Mouse (Mus musculus): ENCODE data around the gene Hook1. TPM values are rescaled to one million over a fixed set of nuclear protein-coding genes. Genes with fewer than 3 reads are reported as not detected.

The Hook1 gene
- 8.4 and 8.8 TPM in 2 replicates for polyA plus RNA-seq (2015; fragmentation: Nextera tagmentation; extraction: Ambion mirVana)

- H3K9ac ChIP-seq (replicated peaks; ENCODE audit: low read depth) = peak within 1 kb of the TSS; percentile 54; the same call in 1 of the 2 replicates
- no peaks in the 10 kb centered on the region for H3K36me3 ChIP-seq (ENCODE audit: insufficient read depth, low read length)
- TF ChIP-seq EP300 (IDR thresholded peaks at IDR 0.05) (no peak), CTCF (IDR thresholded peaks at IDR 0.05) (no peak)
- H3K4me1 ChIP-seq (ENCODE audit: insufficient read depth, low read depth, low read length) = no peaks in the 10 kb centered on the region
- peak within 1 kb of the TSS; percentile 84 for H3K27ac ChIP-seq (ENCODE audit: low read length)
- H3K4me2 ChIP-seq (replicated peaks; ENCODE audit: low read depth, low read length) = peak within 1 kb of the TSS; percentile 77
- WGBS = under 1% methylated on average over 75 of the region's 82 CpGs
- H3K4me3 ChIP-seq (ENCODE audit: low read depth, low read length) = peak within 1 kb of the TSS; percentile 54
- H3K9me3 ChIP-seq (ENCODE audit: low read length) = no peaks in the 10 kb centered on the region
- peak; percentile 99 for ATAC-seq
- DNase-seq (ENCODE audit: low spot score) = peak; percentile 97
- H3K27me3 ChIP-seq (replicated peaks; ENCODE audit: insufficient read depth, low read length) = no peaks in the 10 kb centered on the region
These were observed at the start of gene Hook1 for GRCm38 (mm10) chr4:95966928-95967724. Gene Hook1, plus strand, starts transcription at chr4:95967240.

- no peak overlapping the region for H3K27ac ChIP-seq (ENCODE audit: low read length)
- H3K27me3 ChIP-seq (replicated peaks; ENCODE audit: insufficient read depth, low read length) = no peaks in the 10 kb centered on the region
- H3K4me3 ChIP-seq (ENCODE audit: low read depth, low read length) = no peak overlapping the region
- no peaks in the 10 kb centered on the region for H3K4me1 ChIP-seq (ENCODE audit: insufficient read depth, low read depth, low read length)
- ATAC-seq (no peak), DNase-seq (ENCODE audit: low spot score) (no peak)
- WGBS = 65% methylated on average over 6 of the region's 6 CpGs
- TF ChIP-seq CTCF (IDR thresholded peaks at IDR 0.05) (no peak), EP300 (IDR thresholded peaks at IDR 0.05) (no peak)
- H3K9ac ChIP-seq (replicated peaks; ENCODE audit: low read depth) = no peak overlapping the region
- no peaks in the 10 kb centered on the region for H3K36me3 ChIP-seq (ENCODE audit: insufficient read depth, low read length)
- H3K4me2 ChIP-seq (replicated peaks; ENCODE audit: low read depth, low read length) = no peak overlapping the region
- no peaks in the 10 kb centered on the region for H3K9me3 ChIP-seq (ENCODE audit: low read length)
These were observed 49.3 kb upstream of the Hook1 start for GRCm38 (mm10) chr4:95917703-95918102.

GRCm38 (mm10) chr4:95920448-95920847 is 46.6 kb upstream of the Hook1 start:
- ATAC-seq (no peak), DNase-seq (ENCODE audit: low spot score) (no peak)
- no peaks in the 10 kb centered on the region for H3K27me3 ChIP-seq (replicated peaks; ENCODE audit: insufficient read depth, low read length)
- WGBS = 64% methylated on average over 4 of the region's 4 CpGs
- no peaks in the 10 kb centered on the region for H3K9me3 ChIP-seq (ENCODE audit: low read length)
- H3K36me3 ChIP-seq (ENCODE audit: insufficient read depth, low read length) = no peaks in the 10 kb centered on the region
- no peak overlapping the region for H3K4me3 ChIP-seq (ENCODE audit: low read depth, low read length)
- TF ChIP-seq EP300 (IDR thresholded peaks at IDR 0.05) (no peak), CTCF (IDR thresholded peaks at IDR 0.05) (no peak)
- no peak overlapping the region for H3K27ac ChIP-seq (ENCODE audit: low read length)
- H3K4me2 ChIP-seq (replicated peaks; ENCODE audit: low read depth, low read length) = no peak overlapping the region
- no peak overlapping the region for H3K9ac ChIP-seq (replicated peaks; ENCODE audit: low read depth)
- H3K4me1 ChIP-seq (ENCODE audit: insufficient read depth, low read depth, low read length) = no peaks in the 10 kb centered on the region

GRCm38 (mm10) chr4:95924210-95925184 is 42.5 kb upstream of the Hook1 start:
- peak; percentile 83 for DNase-seq (ENCODE audit: low spot score)
- TF ChIP-seq CTCF (IDR thresholded peaks at IDR 0.05) (peak; percentile 93), EP300 (IDR thresholded peaks at IDR 0.05) (no peak)
- 7% methylated on average over 7 of the region's 7 CpGs for WGBS

GRCm38 (mm10) chr4:95928846-95929245 is 38.2 kb upstream of the Hook1 start:
- no peaks in the 10 kb centered on the region for H3K9me3 ChIP-seq (ENCODE audit: low read length)
- DNase-seq (ENCODE audit: low spot score) (no peak), ATAC-seq (no peak)
- no peak overlapping the region for H3K4me2 ChIP-seq (replicated peaks; ENCODE audit: low read depth, low read length)
- no peak overlapping the region for H3K27ac ChIP-seq (ENCODE audit: low read length)
- no peak overlapping the region for H3K9ac ChIP-seq (replicated peaks; ENCODE audit: low read depth)
- H3K27me3 ChIP-seq (replicated peaks; ENCODE audit: insufficient read depth, low read length) = no peaks in the 10 kb centered on the region
- no peak for TF ChIP-seq CTCF (IDR thresholded peaks at IDR 0.05)
- TF ChIP-seq EP300 (IDR thresholded peaks at IDR 0.05) = no peak
- WGBS = 80% methylated on average over 1 of the region's 1 CpGs
- H3K4me3 ChIP-seq (ENCODE audit: low read depth, low read length) = no peak overlapping the region
- no peaks in the 10 kb centered on the region for H3K4me1 ChIP-seq (ENCODE audit: insufficient read depth, low read depth, low read length)
- no peaks in the 10 kb centered on the region for H3K36me3 ChIP-seq (ENCODE audit: insufficient read depth, low read length)

More at GRCm38 (mm10) chr4:95924210-95925184, 42.5 kb upstream of the Hook1 start:
- peak; percentile 64 for ATAC-seq
- Histone ChIP-seq H3K4me2 (replicated peaks; ENCODE audit: low read depth, low read length) (no peak overlapping the region), H3K36me3 (ENCODE audit: insufficient read depth, low read length) (no peaks in the 10 kb centered on the region), H3K27me3 (replicated peaks; ENCODE audit: insufficient read depth, low read length) (no peaks in the 10 kb centered on the region), H3K4me3 (ENCODE audit: low read depth, low read length) (no peak overlapping the region), H3K27ac (ENCODE audit: low read length) (no peak overlapping the region), H3K4me1 (ENCODE audit: insufficient read depth, low read depth, low read length) (no peaks in the 10 kb centered on the region), H3K9ac (replicated peaks; ENCODE audit: low read depth) (no peak overlapping the region), H3K9me3 (ENCODE audit: low read length) (no peaks in the 10 kb centered on the region)

- Histone ChIP-seq H3K9me3 (ENCODE audit: low read length) (no peaks in the 10 kb centered on the region), H3K9ac (replicated peaks; ENCODE audit: low read depth) (no peak overlapping the region), H3K4me1 (ENCODE audit: insufficient read depth, low read depth, low read length) (no peaks in the 10 kb centered on the region), H3K36me3 (ENCODE audit: insufficient read depth, low read length) (no peaks in the 10 kb centered on the region), H3K4me2 (replicated peaks; ENCODE audit: low read depth, low read length) (no peak overlapping the region), H3K4me3 (ENCODE audit: low read depth, low read length) (no peak overlapping the region), H3K27ac (ENCODE audit: low read length) (no peak overlapping the region), H3K27me3 (replicated peaks; ENCODE audit: insufficient read depth, low read length) (no peaks in the 10 kb centered on the region)
- TF ChIP-seq CTCF (IDR thresholded peaks at IDR 0.05) (no peak), EP300 (IDR thresholded peaks at IDR 0.05) (no peak)
- 83% methylated on average over 1 of the region's 1 CpGs for WGBS
- DNase-seq (ENCODE audit: low spot score) = no peak
- ATAC-seq = no peak
These were observed 37.1 kb upstream of the Hook1 start for GRCm38 (mm10) chr4:95929936-95930335.
